Mouse (Mus musculus) heart, embryonic 14.5 days (tissue): ENCODE results near the gene Cox4i1. TPM values are rescaled to one million over a fixed set of nuclear protein-coding genes. Genes with fewer than 3 reads are reported as not detected.
A peak's percentile ranks its signal among the peaks of the same experiment; 100 is the strongest.

ENCODE experiments used
- ATAC-seq: fragments of 200-750 bp; cut with Nextera tagmentation; 2 replicates; pipeline ENCODE4 v1.8.0; 2017; ENCODE audit warnings: low read depth, moderate TSS enrichment; ENCODE audit not compliant: insufficient number of reproducible peaks, insufficient read depth, low FRiP score
- H3K27ac ChIP-seq, 2 experiments: fragments of 200-500 bp in 1 of 2; fragments of 300-500 bp in 1 of 2; sonication (generic) in 1 of 2; replicated peaks in 1 of 2; 2 replicates each; pipeline ENCODE4 v1.5.1; 2012 to 2014; ENCODE audit warnings: low read depth in 2 of 2, low read length in 2 of 2, control low read depth in 1 of 2, mild to moderate bottlenecking in 1 of 2, mixed read lengths in 1 of 2; ENCODE audit not compliant: control insufficient read depth in 1 of 2, insufficient read depth in 1 of 2
- H3K27me3 ChIP-seq: fragments of 300-500 bp; sonication (generic); 2 replicates; pipeline ENCODE4 v1.6.1; 2014; ENCODE audit warnings: mild to moderate bottlenecking, low read length, control low read depth; ENCODE audit not compliant: control insufficient read depth, insufficient read depth
- H3K36me3 ChIP-seq: fragments of 300-500 bp; sonication (generic); 2 replicates; pipeline ENCODE4 v1.6.1; 2014; ENCODE audit warnings: mild to moderate bottlenecking, control low read depth, low read length, mixed read lengths; ENCODE audit not compliant: control insufficient read depth, insufficient read depth
- H3K4me1 ChIP-seq, 2 experiments: fragments of 200-500 bp in 1 of 2; fragments of 300-500 bp in 1 of 2; sonication (generic) in 1 of 2; 2 replicates each; pipeline ENCODE4 v1.6.1; 2012 to 2014; ENCODE audit warnings: low read length in 2 of 2, control low read depth in 1 of 2, mixed read lengths in 1 of 2; ENCODE audit not compliant: control insufficient read depth in 2 of 2, insufficient read depth in 2 of 2
- H3K4me2 ChIP-seq: fragments of 300-500 bp; sonication (generic); 2 replicates; pipeline ENCODE4 v1.6.1; 2014; ENCODE audit warnings: mild to moderate bottlenecking, low read length
- H3K4me3 ChIP-seq, 2 experiments: fragments of 200-500 bp in 1 of 2; fragments of 300-500 bp in 1 of 2; sonication (generic) in 1 of 2; 2 replicates each; pipeline ENCODE4 v1.5.1; 2012 to 2014; ENCODE audit warnings: low read length in 2 of 2, mild to moderate bottlenecking in 2 of 2, control low read depth in 1 of 2, low read depth in 1 of 2, moderate library complexity in 1 of 2; ENCODE audit not compliant: control insufficient read depth in 1 of 2, insufficient read depth in 1 of 2
- H3K9ac ChIP-seq: fragments of 300-500 bp; sonication (generic); 2 replicates; pipeline ENCODE4 v1.6.1; 2014; ENCODE audit warnings: mild to moderate bottlenecking, low read length
- H3K9me3 ChIP-seq: fragments of 300-500 bp; sonication (generic); 2 replicates; pipeline ENCODE4 v1.6.1; 2016; ENCODE audit warnings: low read length, control low read depth; ENCODE audit not compliant: control insufficient read depth
- whole genome bisulfite sequencing: fragments of 180-500 bp; shearing (Covaris S2); extraction: QIAGEN DNeasy Blood & Tissue Kit; methylation state at CpG from one replicate; pipeline ENCODE4 v1.1.7; 2014; 5-methylcytosine and 5-hydroxymethylcytosine counted together
- polyA plus RNA-seq: library from polyadenylated mRNA; unstranded; fragments of >200 nt; fragmentation: Nextera tagmentation; extraction: Ambion mirVana; gene quantifications from 2 replicates; pipeline ENCODE4 v1.2.1, GENCODE M21; 2014

Gene Cox4i1
- polyA plus RNA-seq, 1 experiment from 2014 or later, result 2,402 TPM

GRCm38 (mm10) chr8:120630031-120630430 lies 38.0 kb upstream of the Cox4i1 start:
- peaks cover 5 to 10% of the 10 kb centered on the region in 2 experiments; a peak in 2 of 4 replicates for H3K4me1 ChIP-seq
- no peak overlapping the region for H3K4me2 ChIP-seq
- no peak overlapping the region for H3K27ac ChIP-seq
- no peak overlapping the region for H3K9ac ChIP-seq
- no peak for ATAC-seq
- no peak overlapping the region for H3K4me3 ChIP-seq
- peaks cover 8% of the 10 kb centered on the region; the same call in 1 of the 2 replicates for H3K27me3 ChIP-seq
- WGBS, result 38% methylated on average over 5 of the region's 5 CpGs
- H3K9me3 ChIP-seq, result no peaks in the 10 kb centered on the region
- no peaks in the 10 kb centered on the region for H3K36me3 ChIP-seq

- no peak overlapping the region for H3K27ac ChIP-seq
- H3K4me3 ChIP-seq, result no peak overlapping the region
- H3K4me1 ChIP-seq, result peaks cover 5 to 10% of the 10 kb centered on the region in 2 experiments; a peak in 2 of 4 replicates
- WGBS, result 44% methylated on average over 6 of the region's 6 CpGs
- no peaks in the 10 kb centered on the region for H3K9me3 ChIP-seq
- H3K4me2 ChIP-seq, result no peak overlapping the region
- ATAC-seq, result no peak
- no peaks in the 10 kb centered on the region for H3K36me3 ChIP-seq
- peaks cover 13% of the 10 kb centered on the region; the same call in 1 of the 2 replicates for H3K27me3 ChIP-seq
- no peak overlapping the region for H3K9ac ChIP-seq
Measured at GRCm38 (mm10) chr8:120630848-120631247, 37.2 kb upstream of the Cox4i1 start.

- no peak for ATAC-seq
- peaks cover 13% of the 10 kb centered on the region; the same call in 1 of the 2 replicates for H3K27me3 ChIP-seq
Measured at GRCm38 (mm10) chr8:120631441-120632375, 36.3 kb upstream of the Cox4i1 start.

GRCm38 (mm10) chr8:120632969-120633664 lies 34.9 kb upstream of the Cox4i1 start:
- no peak for ATAC-seq
- peak overlapping the region; percentile 71; the same call in 1 of the 2 replicates for H3K9ac ChIP-seq

More at GRCm38 (mm10) chr8:120631441-120632375, 36.3 kb upstream of the Cox4i1 start:
- no peaks in the 10 kb centered on the region for H3K9me3 ChIP-seq
- no peak overlapping the region for H3K27ac ChIP-seq
- H3K4me2 ChIP-seq, result no peak overlapping the region
- no peaks in the 10 kb centered on the region for H3K36me3 ChIP-seq
- WGBS, result 75% methylated on average over 21 of the region's 21 CpGs
- H3K4me3 ChIP-seq, result no peak overlapping the region
- H3K9ac ChIP-seq, result no peak overlapping the region
- H3K4me1 ChIP-seq, result peaks cover 5 to 10% of the 10 kb centered on the region in 2 experiments; a peak in 2 of 4 replicates

GRCm38 (mm10) chr8:120633665-120634271 lies 34.3 kb upstream of the Cox4i1 start:
- peaks cover 5 to 10% of the 10 kb centered on the region in 2 experiments; a peak in 2 of 4 replicates for H3K4me1 ChIP-seq

More at GRCm38 (mm10) chr8:120632969-120633664, 34.9 kb upstream of the Cox4i1 start:
- 29% methylated on average over 17 of the region's 17 CpGs for WGBS
- H3K27ac ChIP-seq, result no peak overlapping the region
- H3K4me1 ChIP-seq, result peaks cover 5 to 10% of the 10 kb centered on the region in 2 experiments; a peak in 2 of 4 replicates
- peak overlapping the region; percentile 97 for H3K4me2 ChIP-seq
- peak overlapping the region; percentile 54 to 58 for H3K4me3 ChIP-seq
- no peaks in the 10 kb centered on the region for H3K9me3 ChIP-seq
- no peaks in the 10 kb centered on the region for H3K36me3 ChIP-seq
- peaks cover 13% of the 10 kb centered on the region; the same call in 1 of the 2 replicates for H3K27me3 ChIP-seq

GRCm38 (mm10) chr8:120634329-120634839 lies 33.6 kb upstream of the Cox4i1 start:
- H3K36me3 ChIP-seq, result no peaks in the 10 kb centered on the region
- peak; percentile 20; the same call in 1 of the 2 replicates for ATAC-seq
- under 1% methylated on average over 38 of the region's 42 CpGs for WGBS
- peaks cover 13% of the 10 kb centered on the region; the same call in 1 of the 2 replicates for H3K27me3 ChIP-seq
- H3K4me1 ChIP-seq, result peaks cover 5 to 10% of the 10 kb centered on the region in 2 experiments; a peak in 2 of 4 replicates
- peak overlapping the region; percentile 71 for H3K9ac ChIP-seq
- peak overlapping the region; percentile 54 to 58 for H3K4me3 ChIP-seq
- H3K4me2 ChIP-seq, result peak overlapping the region; percentile 97
- no peaks in the 10 kb centered on the region for H3K9me3 ChIP-seq
- H3K27ac ChIP-seq, result no peak overlapping the region; a peak in 1 of 4 replicates

More at GRCm38 (mm10) chr8:120633665-120634271, 34.3 kb upstream of the Cox4i1 start:
- Histone ChIP-seq H3K27me3 (peaks cover 13% of the 10 kb centered on the region; the same call in 1 of the 2 replicates), H3K36me3 (no peaks in the 10 kb centered on the region), H3K9me3 (no peaks in the 10 kb centered on the region), H3K27ac (no peak overlapping the region), H3K4me3 (peak overlapping the region; percentile 54 to 58), H3K4me2 (peak overlapping the region; percentile 97), H3K9ac (peak overlapping the region; percentile 71)
- ATAC-seq, result no peak
- WGBS, result under 1% methylated on average over 40 of the region's 44 CpGs
